Mouse (Mus musculus) cerebellum, adult 11-12 months (tissue): ENCODE results near the gene Hsdl2.
A peak's percentile ranks its signal among the peaks of the same experiment; 100 is the strongest.

Experiments used
- DNase-seq: peaks from one replicate; pipeline ENCODE4 v3.0.0; 2022

The Hsdl2 gene

GRCm38 (mm10) chr4:59628255-59628654, 46.9 kb downstream of the Hsdl2 start:
- no peak for DNase-seq

DNA sequence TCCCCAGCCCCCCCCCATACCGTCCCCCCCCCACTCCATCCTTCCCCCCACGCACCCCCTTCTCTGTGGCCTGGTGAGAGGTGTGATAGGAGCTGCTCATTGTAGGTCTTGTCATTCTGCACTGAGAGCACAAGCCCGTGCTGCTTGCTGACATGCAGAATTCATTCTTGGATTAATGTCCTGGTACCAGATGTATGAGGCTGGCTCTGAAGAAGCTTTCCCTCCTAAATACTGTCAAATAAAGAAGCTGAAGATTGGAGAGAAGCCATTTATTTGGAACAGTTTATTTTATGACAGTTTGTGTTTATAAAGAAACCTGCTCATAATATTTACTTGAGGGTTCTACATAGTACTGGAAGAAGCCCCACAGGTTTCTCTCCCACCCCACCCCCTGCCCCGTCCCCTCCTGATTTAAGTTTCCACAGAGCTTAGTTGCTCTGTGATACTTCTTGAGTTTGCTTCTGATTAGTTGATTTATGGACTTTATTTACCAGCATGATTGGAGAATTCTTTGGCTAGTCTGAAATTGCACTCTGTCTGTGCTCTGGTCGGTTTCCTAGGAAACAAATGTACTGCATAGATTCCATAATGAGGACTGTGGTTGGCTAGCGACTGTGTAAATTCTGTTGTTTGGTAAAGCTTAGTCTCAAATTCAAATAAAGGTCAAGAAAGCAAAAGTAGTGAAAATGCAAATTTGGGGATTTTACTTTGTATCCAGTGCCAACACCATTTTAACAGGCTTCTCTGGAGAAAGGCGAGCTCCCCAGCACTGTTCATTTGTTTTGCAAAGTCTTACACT, 47.9 kb downstream of the Hsdl2 start:
- DNase-seq: no peak

DNA sequence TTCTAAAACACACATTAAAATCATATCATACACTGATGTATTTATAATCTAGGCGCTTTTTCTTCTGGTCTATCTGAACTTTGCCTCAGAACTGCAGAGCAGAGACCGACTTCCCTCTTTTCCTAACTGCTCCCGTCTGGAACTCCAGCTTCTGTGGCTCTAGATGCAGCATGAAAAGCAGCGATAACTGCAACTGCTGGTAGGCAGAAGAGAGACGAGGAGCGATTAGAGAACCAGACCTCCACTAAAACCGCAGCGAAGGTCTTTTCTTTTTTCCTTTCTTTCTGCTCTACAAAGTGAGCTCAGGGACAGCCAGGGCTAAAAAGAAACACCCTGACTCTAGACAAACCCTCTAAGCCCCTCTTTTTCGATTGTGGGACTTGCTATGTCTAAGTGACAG, 48.8 kb downstream of the Hsdl2 start:
- DNase-seq: no peak

- DNase-seq: no peak
Observed at GRCm38 (mm10) chr4:59634532-59634931, 53.2 kb downstream of the Hsdl2 start.

DNA sequence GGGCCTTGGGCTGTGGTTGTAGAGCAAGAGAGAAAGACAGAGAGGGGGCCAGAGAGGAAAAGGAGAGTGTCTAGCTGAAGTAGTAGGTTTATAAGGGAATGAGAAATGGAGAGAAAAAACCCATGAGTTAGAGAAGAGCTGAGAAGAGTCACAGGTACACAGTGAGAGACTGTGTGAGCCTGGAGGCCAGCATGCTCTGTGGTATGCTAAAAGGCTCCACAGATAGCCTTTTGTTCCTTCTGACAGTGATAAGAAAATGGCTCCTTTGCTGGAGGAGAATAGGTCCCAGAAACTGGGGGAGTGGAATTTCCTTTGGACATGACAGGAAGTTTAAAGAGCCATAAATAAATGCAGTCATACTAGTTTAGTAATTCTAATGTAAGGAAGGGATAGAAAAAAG, 57.8 kb downstream of the Hsdl2 start:
- no peak for DNase-seq

DNA sequence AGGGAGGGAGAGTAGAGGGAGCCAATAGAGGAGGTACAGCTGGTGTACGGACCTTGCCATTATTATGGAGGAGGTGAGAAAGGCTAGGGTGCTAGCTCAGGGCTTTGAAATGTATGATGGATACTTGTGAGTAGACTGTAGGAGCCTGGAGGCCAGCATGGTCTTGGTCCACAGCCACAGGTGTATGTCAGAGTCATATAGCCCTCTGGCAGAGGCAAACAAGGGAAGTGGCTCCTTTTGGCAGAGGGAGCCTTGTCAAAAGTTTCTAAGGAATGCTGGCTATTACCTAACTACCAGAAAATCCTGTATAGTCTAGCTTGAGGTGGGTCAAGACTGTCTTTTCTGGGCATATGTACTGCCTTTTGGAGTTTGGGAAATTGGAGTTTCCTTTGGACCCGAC, 59.4 kb downstream of the Hsdl2 start:
- DNase-seq: no peak

GRCm38 (mm10) chr4:59642039-59642438, 60.7 kb downstream of the Hsdl2 start:
- no peak for DNase-seq

DNA sequence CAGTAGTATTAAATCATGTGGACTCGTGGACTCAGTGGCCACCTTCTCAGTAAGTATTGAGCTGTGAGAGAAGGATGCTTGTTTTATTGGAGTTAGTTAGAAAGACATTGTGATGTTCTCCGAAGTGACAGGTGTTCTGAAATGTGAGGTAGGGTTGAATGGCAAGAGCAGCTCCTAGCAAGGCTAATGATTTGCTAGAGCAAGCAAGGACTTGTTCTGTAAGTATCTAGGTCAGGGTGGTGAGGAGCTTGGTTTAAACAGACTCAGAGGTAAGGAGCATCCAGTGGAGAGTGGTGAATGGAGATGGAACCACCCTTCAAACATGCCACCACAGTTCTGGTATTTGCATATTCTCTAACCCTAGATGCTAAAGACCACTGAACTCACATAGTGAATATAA, 61.3 kb downstream of the Hsdl2 start:
- DNase-seq: no peak

- DNase-seq: no peak
Observed at GRCm38 (mm10) chr4:59644431-59644830, 63.1 kb downstream of the Hsdl2 start.

DNA sequence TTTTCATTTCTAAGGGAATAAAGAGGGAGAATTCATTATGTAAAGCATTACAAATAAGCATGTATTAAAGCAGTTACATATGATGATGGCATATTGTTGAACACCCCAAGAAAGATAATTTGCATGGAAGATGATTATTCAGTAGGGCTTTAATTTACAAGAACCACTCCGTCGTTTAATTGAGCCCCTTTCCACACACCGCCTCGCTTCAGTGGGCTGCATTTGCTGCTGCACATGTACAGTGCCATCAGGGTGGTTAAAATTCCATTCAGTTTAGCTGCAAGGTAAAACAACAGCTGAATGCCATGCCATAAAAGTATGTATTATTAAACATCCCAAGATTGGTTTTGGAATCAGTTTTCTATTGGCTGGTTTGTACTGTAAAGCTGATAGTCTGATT, 63.6 kb downstream of the Hsdl2 start:
- DNase-seq: no peak

DNA sequence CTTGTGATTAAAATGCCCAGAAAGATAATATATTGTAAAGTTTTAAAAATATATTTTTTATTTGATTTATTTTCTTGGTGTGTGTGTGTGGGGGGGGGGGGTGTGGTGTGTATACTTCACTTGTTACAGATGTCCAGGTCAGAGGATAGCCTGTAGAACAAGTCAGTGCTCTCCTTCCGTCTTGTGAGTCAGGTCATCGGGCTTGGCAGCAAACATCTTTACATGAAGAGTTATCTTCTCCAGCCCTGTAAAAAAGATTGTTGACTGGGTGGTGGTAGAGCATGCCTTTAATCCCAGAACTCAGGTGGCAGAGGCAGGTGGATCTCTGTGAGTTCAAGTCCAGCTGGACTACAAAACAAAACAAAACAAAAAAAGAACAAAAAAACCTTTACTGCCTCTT, 64.2 kb downstream of the Hsdl2 start:
- no peak for DNase-seq

GRCm38 (mm10) chr4:59646020-59646696, 64.8 kb downstream of the Hsdl2 start:
- DNase-seq: no peak

DNA sequence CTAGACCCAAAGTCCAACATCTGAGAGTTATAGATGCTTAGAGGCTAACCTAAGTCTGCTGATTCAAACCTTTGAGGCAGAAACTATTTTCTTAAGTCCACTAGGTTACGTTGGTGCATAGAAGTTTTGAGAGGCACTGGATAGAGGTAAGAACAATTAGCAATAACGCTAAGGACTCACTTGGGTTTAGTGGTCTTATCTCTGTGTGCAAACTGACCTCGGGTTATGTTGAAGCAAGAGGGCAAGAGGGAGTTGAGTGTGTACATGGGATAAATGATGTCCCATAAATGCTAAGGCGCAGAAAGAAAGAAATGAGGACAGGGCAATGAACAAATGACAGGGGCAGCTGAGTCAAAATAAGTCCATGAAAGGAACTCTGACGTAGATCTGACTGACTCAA, 67.8 kb downstream of the Hsdl2 start:
- DNase-seq: no peak

- no peak for DNase-seq
Observed at GRCm38 (mm10) chr4:59652166-59652681, 70.9 kb downstream of the Hsdl2 start.

GRCm38 (mm10) chr4:59656061-59656642, 74.8 kb downstream of the Hsdl2 start:
- peak; percentile 22 for DNase-seq

GRCm38 (mm10) chr4:59662163-59662562, 80.8 kb downstream of the Hsdl2 start:
- no peak for DNase-seq

GRCm38 (mm10) chr4:59663451-59663850, 82.1 kb downstream of the Hsdl2 start:
- DNase-seq: no peak

GRCm38 (mm10) chr4:59666550-59667317, 85.4 kb downstream of the Hsdl2 start:
- DNase-seq: no peak

- no peak for DNase-seq
Observed at GRCm38 (mm10) chr4:59668050-59668449, 86.7 kb downstream of the Hsdl2 start.
